Mouse (Mus musculus): ENCODE data around the gene Sypl.
"Not testable (repeated sequence)": the region's sequence is repeated elsewhere in the genome, so short reads cannot be mapped to it uniquely, and the experiment has no call there.

Gene Sypl

DNA sequence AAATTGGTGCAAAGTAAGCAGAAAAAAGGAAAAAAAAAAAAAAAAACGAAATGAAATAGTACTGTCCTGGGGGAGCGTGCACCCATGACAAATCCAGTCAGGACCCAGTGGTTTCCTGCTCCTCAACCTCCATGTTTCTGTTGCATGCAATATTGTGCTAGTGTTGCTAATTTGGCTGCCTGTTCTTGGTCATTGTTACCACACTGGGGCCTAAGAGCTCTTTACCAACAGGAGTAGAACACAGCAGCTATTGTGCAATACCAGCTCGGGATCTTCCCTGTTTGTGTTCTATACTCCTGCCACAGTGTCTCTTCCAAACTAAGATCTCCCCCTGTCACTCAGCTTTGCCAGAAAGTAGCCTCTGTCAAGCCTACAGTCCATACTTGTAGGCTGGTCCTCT is 9.7 kb upstream of the Sypl start:
- DNase-seq: no peak

GRCm38 (mm10) chr12:32944884-32945454 is 8.7 kb upstream of the Sypl start:
- DNase-seq: no peak

DNA sequence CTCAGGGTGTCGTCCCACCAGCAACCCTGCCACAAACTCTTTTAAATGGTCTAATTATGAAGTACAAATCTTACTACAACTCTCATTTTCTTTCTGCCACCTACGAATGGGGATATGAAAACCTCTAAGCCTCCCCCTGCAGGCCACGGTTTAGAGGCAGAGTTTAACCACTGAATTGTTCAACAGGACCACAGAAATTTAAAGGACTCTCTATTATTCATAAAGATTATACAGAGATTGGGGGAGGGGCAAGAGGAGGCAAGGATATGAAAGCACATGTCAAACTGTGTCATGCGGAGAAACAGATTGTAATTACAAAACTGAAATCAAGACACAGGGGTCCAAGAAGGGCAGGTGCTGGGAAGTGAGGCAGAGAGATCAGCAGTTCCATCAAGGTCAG is 7.3 kb upstream of the Sypl start:
- no peak for DNase-seq

DNA sequence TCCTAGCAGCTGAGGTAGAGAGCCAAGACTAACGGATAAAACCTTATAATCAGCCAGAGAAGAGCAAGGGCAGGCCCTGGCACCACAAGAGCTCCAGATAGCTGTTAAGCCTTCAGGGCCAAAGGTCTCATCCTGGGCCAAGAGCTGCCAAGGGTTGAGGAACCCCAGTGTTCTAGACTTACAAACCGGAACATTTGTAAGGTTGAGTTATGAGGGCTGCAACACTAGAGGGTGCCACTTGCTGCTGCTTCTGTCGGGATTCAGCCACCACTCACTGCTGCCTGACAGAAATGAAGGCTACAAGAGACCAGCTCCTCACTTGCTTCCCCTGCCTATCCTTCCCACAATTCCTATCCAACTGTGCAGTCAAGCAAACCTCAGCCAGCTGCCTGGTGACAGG is 1.3 kb upstream of the Sypl start:
- peak; percentile 65 to 66 for DNase-seq

GRCm38 (mm10) chr12:32953066-32953465 is 625 bp upstream of the Sypl start:
- DNase-seq: no peak

DNA sequence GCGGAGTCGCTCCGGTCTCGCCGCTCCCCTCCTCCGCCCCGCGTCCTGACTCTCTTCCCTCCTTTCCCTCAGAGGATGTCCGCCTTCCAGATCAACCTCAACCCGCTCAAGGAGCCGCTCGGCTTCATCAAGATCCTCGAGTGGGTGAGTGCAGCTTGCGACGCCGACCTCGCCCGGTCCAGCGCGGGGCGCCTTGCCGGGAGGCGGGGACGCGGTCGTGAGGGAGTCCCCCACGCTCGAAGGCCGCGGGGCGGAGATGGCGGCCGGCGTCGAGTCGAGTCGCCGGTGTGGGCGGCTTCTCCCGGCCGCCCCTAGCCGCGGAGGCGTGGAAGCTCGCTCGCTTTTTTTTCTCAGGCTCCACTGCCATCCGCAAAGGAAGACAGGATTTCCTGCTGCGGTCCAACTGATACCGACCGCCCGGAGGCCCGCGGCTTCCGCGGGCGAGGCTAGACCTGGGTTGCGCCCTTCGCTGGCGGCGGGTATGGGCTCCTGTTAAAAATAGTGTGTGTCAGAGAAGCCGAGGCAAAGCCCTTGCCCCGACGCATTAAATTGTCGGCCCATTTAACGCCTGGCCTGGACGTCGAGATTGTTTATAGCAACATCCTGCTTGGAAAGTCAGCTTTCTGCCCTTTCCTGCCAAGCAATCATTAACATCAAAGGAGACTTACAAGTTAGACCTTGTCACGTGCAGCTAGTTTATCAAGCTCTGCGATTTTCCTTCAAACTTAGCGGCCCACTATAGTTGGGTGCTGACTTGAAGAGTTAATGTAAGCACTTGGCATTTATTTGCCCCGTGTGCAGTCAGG is 728 bp downstream of the Sypl start:
- DNase-seq: no peak

GRCm38 (mm10) chr12:32955037-32955436 is 1.3 kb downstream of the Sypl start:
- DNase-seq: no peak

DNA sequence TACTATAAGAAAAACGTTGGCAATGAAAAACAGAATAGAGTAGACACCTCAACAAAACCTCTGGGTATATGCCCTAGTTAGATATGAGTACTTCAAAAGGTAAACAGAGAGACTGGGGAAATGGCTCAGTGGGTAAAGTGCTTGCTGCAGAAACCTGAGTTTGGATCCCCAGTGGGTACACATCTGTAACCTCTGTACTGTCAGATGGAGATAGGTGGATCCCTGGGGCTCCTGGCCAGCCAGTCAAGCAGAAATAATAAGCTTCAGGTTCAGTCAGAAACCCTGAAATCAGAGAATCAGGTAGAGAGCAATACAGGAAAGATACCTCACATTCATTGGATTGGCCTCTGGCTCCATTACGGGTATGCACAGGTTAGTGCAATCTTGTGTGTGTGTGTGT is 3.5 kb downstream of the Sypl start:
- DNase-seq: peak; percentile 48 to 60

GRCm38 (mm10) chr12:32962132-32962531 is 8.4 kb downstream of the Sypl start:
- DNase-seq: peak; percentile 13 to 21

- no peak for DNase-seq
Measured at GRCm38 (mm10) chr12:32963858-32964257, 10.2 kb downstream of the Sypl start.

- no peak for DNase-seq
Measured at GRCm38 (mm10) chr12:32972287-32972686, 18.6 kb downstream of the Sypl start.

GRCm38 (mm10) chr12:32974893-32975292 is 21.2 kb downstream of the Sypl start:
- DNase-seq: no peak

DNA sequence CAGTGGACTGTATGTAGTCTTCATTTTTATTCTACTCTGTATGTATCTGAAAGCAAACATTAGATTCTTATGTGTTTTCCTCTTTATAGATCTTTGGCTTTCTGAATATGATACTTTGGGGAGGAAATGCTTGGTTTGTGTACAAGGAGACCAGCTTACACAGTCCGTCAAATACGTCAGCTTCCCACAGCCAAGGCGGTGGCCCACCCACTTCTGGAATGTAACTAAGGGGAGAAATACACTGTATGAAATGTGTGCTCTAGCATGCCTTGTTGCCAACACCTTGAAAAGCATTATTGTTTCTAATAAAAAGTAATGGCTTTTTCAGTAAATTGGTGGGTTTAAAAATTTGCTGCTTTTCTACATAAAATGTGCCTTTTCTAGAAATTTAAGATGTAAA is 21.8 kb downstream of the Sypl start:
- DNase-seq: no peak

DNA sequence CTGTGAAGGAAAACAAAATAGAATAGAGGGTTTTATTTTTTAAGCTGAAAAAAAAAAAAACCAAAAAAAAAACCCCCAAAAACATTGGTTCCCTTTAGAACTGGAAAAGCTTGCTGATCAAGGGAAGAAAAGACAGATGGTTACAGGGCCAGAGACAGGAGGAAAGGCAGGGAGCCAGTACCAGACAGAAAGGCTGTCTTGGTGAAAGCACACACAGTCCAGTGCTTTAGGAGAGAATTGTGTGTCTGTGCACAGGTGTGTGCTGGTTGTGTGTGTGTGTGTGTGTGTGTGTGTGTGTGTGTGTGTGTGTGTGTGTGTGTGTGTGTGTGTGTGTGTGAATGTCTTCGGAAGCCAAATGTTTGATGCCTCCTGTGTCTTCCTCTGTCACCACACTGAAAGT is 28.9 kb downstream of the Sypl start:
- no peak for DNase-seq

DNA sequence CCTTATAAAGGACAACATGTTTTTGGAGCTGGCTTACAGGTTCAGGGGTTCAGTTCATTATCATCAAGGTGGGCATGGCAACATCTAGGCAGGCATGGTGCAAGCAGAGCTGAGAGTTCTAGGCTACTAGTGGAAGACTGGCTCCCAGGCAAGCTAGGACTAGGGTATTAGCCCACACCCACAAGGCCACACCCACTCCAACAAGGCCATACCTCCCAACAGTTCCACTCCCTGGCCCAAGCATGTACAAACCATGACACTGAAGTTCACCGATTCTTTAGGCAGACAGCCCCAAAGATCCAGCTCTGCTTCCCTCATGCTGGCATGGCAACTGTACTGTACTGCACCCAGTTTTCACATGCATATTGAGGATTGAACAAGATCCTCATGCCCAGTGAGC is 29.4 kb downstream of the Sypl start:
- no peak for DNase-seq

GRCm38 (mm10) chr12:32986284-32986683 is 32.6 kb downstream of the Sypl start:
- no peak for DNase-seq

- DNase-seq: peak; percentile 34 to 36
Measured at GRCm38 (mm10) chr12:32989731-32990130, 36.0 kb downstream of the Sypl start.

DNA sequence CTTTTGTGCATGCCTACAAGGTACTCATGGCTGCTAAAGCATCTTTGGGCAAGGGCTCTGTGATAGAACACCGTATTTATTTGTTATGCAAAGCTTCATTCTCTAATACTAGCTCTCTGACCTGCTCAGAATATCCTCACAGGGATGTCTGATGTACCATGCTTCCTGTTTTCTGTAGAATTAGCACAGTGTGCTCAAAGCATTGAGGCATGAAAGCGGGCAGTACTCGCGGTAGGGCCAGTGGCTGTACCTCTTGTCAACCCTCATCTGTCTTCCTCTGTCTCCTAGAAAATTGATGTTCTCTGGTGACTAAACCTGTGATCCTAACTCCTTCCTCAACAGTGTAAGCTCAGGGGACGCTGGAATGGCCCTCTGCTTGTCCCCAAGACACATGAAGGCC is 40.4 kb downstream of the Sypl start:
- peak; percentile 51 to 55 for DNase-seq

DNA sequence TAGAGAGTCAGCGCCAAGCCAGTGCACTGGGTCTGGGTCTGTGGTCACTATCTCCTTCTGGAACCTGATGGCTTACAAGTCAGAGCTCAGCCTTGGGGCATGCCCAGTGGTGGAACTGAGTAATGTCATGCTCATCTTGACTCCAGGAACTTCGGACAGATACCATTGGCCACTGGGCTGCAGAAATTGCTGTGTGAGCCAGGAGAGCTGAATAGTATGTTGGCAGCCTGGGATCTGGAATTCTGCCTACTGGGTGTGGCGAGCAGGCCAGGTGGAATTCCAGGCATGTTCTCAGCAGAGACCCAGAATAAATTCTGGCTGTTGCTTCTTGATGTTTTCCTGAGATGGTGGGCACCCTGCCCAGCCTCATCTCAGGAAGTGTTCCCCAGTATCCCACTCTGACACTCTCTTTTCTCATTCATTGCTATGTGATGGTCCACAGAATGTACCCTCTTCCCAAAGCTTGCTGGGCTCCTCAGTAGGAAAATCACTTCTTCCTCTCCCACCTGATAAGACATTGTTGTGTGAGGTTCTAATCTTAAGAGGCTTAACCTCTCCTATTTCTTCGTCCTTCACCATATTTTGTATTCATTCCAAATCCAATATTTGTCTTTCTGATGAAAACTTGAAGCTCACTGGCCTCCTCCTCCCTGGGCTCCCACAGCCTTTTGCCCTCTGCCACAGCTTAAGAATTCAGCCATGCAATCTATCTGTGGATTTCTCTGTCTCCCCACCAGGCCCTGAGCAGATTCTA is 41.6 kb downstream of the Sypl start:
- DNase-seq: no peak

- no peak for DNase-seq
Measured at GRCm38 (mm10) chr12:32998766-32999165, 45.1 kb downstream of the Sypl start.

DNA sequence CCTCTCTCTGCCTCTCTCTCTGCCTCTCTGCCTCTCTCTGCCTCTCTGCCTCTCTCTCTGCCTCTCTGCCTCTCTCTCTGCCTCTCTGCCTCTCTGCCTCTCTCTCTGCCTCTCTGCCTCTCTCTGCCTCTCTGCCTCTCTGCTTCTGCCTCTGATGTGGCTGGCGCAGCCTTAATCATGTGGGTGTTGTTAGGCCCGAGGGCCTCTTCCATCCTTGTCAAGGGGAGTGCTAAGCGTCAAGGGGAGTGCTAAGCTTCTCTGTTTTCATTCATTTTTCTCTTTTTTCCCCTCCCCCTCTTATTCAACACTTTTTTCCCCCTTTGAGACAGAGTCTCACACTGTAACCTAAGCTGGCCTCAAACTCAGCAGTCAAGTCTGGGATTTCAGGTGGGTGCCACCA is 46.1 kb downstream of the Sypl start:
- not testable (repeated sequence) for DNase-seq

DNA sequence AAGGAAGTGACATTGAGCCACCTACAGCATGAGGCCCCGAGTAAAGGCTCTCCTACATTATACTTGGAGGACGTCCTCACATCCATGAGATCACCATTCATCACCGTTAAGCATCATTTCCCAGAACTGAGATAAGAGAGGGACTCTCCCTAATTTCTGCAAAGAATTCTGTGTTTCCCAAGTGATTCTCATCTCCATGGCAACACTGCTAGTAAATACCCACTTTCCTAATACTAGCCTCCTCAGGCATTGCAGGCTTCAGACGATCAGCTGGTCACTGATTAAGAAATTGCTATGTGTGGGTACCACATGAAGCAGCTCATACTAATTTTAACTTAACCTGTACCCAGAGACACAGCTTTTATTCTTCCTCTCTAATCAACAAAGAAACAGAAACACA is 46.7 kb downstream of the Sypl start:
- no peak for DNase-seq

GRCm38 (mm10) chr12:33003339-33003965 is 49.8 kb downstream of the Sypl start:
- no peak for DNase-seq

DNA sequence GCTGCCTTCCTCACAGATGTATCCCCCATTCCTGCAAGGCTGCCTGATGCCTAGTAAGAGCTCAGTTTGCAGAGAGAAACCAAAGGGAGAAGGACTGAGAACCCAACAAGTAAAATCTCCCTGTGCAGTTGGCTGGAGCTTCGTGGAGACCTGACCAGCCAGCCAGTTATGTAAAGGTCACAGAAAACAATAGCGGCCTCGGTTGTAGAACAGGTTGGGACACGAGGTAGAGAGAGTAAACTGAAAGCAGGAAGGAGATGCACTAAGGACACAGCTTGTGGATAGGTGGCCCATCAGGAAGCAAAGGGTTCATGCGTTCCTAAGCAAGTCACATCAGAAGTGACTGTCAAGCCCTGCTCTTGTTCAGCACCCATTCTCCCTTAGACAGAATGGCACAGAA is 52.2 kb downstream of the Sypl start:
- DNase-seq: no peak
